Mouse (Mus musculus) retina, embryonic 14.5 days (tissue): ENCODE results near the gene Tyrobp.

ENCODE experiments used
- DNase-seq: peaks from one replicate; pipeline ENCODE4 v3.0.0-alpha.2; 2015; ENCODE audit warnings: low spot score

Tyrobp gene

GRCm38 (mm10) chr7:30463568-30463967, 50.0 kb downstream of the Tyrobp start:
- DNase-seq: no peak

- DNase-seq: no peak
Observed at GRCm38 (mm10) chr7:30463996-30464395, 50.4 kb downstream of the Tyrobp start.

- no peak for DNase-seq
Observed at GRCm38 (mm10) chr7:30464816-30465300, 51.3 kb downstream of the Tyrobp start.
